Mouse (Mus musculus): ENCODE data around the gene Uqcc2.

GRCm38 (mm10) chr17:27078499-27078898 is 55.2 kb downstream of the Uqcc2 start:
- no peak for TF ChIP-seq EP300 (IDR thresholded peaks at IDR 0.05; ENCODE audit: insufficient read depth, low read depth, low read length)
- no peak for TF ChIP-seq POLR2A (IDR thresholded peaks at IDR 0.05; ENCODE audit: insufficient read depth, low read depth, low read length)
- TF ChIP-seq CTCF (IDR thresholded peaks at IDR 0.05): no peak

All from heart, adult 2 months (tissue).